Mouse (Mus musculus): ENCODE data around the gene Krt71. TPM values are rescaled to one million over a fixed set of nuclear protein-coding genes. Genes with fewer than 3 reads are reported as not detected.

Krt71 gene
- not detected in 2 replicates for polyA plus RNA-seq (2014; fragmentation: Nextera tagmentation; extraction: Ambion mirVana)

DNA sequence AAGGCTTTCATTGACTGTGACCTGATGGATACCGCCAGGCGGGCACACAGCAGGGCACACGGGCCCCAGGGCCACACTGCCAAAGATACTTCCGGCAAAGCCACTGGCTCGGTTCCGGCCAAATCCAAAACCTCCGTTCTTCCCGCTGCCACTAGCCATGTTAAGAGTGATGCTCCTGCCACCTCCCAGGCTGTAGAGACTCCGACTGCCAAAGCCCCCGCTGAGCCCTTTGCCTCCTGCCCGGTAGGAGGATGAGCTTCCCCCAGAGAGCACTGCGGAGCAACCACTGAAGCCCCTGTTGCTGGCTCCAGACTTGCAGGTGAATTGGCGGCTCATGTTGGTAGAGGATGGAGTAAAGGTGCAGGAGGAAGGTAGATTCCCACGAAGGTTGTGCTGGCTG is at the start of gene Krt71:
Krt71 (minus strand) TSS at position 399 of the 400 bp plus-strand sequence.
- no peak for ATAC-seq (replicated peaks; ENCODE audit: low FRiP score)
- no peaks in the 10 kb centered on the region for H3K27me3 ChIP-seq (replicated peaks; ENCODE audit: control insufficient read depth, insufficient read depth, low read length)
- no peak within 1 kb of the TSS for H3K4me3 ChIP-seq (ENCODE audit: low read depth, low read length)
- no peak within 1 kb of the TSS for H3K27ac ChIP-seq (ENCODE audit: low read depth, low read length)
- H3K9ac ChIP-seq (ENCODE audit: low read depth, low read length), result no peak within 1 kb of the TSS
- H3K4me2 ChIP-seq, result no peak within 1 kb of the TSS
- no peaks in the 10 kb centered on the region for H3K4me1 ChIP-seq (replicated peaks; ENCODE audit: control insufficient read depth, insufficient read depth, low read length)
- H3K36me3 ChIP-seq (ENCODE audit: control insufficient read depth, insufficient read depth, low read length), result no peaks in the 10 kb centered on the region
- no peak for DNase-seq (ENCODE audit: low spot score)
- no peaks in the 10 kb centered on the region for H3K9me3 ChIP-seq (ENCODE audit: control insufficient read depth, low read length)
- WGBS, result 53% methylated on average over 14 of the region's 14 CpGs

DNA sequence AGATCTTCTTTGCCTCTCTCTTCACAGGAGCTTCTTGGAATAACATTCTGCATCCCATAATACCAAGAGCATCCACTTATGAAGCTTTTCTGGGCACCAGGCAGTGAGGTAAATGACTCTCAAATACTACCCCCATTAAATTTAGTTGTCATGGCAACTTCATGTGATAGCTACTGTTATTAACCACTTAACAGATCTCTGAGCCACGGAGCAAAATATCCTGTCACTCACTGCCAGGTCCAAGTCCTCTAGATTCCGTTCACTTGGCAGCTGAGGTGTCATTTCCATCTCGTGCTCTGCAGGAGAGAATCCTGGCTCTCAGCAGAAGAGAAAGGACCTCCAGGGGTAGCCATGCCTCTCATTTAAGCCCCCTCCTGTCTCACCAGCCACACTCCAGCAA is 48.0 kb upstream of the Krt71 start:
- Histone ChIP-seq H3K4me2 (no peak overlapping the region), H3K9ac (ENCODE audit: low read depth, low read length) (no peak overlapping the region), H3K36me3 (ENCODE audit: control insufficient read depth, insufficient read depth, low read length) (no peaks in the 10 kb centered on the region), H3K4me1 (replicated peaks; ENCODE audit: control insufficient read depth, insufficient read depth, low read length) (no peaks in the 10 kb centered on the region), H3K27ac (ENCODE audit: low read depth, low read length) (no peak overlapping the region), H3K27me3 (replicated peaks; ENCODE audit: control insufficient read depth, insufficient read depth, low read length) (peaks cover 6% of the 10 kb centered on the region; the same call in 1 of the 2 replicates), H3K9me3 (ENCODE audit: control insufficient read depth, low read length) (no peaks in the 10 kb centered on the region), H3K4me3 (ENCODE audit: low read depth, low read length) (no peak overlapping the region)
- 41% methylated on average over 3 of the region's 3 CpGs for WGBS
- DNase-seq (ENCODE audit: low spot score) (no peak), ATAC-seq (replicated peaks; ENCODE audit: low FRiP score) (no peak)

DNA sequence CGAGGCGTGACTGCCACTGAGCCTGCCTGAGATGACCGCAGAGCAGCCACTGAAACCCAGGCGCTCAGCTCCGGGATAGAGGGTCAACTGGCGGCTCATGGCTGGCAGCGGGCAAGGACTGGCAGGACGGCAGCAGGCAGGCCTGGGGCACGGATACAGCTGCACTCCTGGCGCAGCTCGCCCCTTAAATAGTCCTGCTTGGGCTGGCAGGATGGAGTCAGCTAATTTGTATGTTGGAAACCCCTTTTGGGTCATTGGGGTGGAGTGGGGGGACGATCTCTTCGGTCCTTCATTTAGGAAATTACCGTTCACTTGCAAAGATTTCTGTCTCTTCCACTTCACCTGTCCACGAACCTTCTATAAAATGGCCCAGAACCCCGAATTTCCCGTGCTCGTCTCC is 43.5 kb upstream of the Krt71 start, which contains the start of gene Krt72:
Krt72 (minus strand) TSS at position 101 of the 400 bp plus-strand sequence.
- WGBS, result 75% methylated on average over 18 of the region's 18 CpGs
- no peak for DNase-seq (ENCODE audit: low spot score)
- no peak within 1 kb of the TSS for H3K4me3 ChIP-seq (ENCODE audit: low read depth, low read length)

DNA sequence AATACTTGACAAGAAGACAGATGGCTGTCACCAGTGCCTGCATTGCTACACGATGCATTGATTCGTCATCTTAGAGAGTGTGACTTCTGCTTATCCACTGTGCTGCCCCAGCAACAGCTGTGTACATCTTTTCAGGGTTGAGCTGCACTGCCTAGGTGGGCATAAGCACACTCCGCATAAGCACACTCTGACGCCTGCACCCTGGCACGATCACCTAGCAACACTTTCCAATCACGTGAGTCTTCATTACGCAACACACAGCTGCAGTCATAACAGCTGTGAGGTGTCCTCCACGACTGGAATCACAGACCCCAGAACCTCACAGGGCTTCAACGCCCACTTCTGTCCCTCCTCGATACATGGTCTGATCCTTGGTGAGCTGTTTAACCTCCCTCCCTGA is 30.5 kb upstream of the Krt71 start:
- DNase-seq (ENCODE audit: low spot score) (no peak), ATAC-seq (replicated peaks; ENCODE audit: low FRiP score) (no peak)
- Histone ChIP-seq H3K4me2 (no peak overlapping the region), H3K4me1 (replicated peaks; ENCODE audit: control insufficient read depth, insufficient read depth, low read length) (no peaks in the 10 kb centered on the region), H3K9ac (ENCODE audit: low read depth, low read length) (no peak overlapping the region), H3K27ac (ENCODE audit: low read depth, low read length) (no peak overlapping the region), H3K27me3 (replicated peaks; ENCODE audit: control insufficient read depth, insufficient read depth, low read length) (no peaks in the 10 kb centered on the region; the same call in 1 of the 2 replicates), H3K36me3 (ENCODE audit: control insufficient read depth, insufficient read depth, low read length) (no peaks in the 10 kb centered on the region), H3K9me3 (ENCODE audit: control insufficient read depth, low read length) (no peaks in the 10 kb centered on the region), H3K4me3 (ENCODE audit: low read depth, low read length) (no peak overlapping the region)
- 79% methylated on average over 10 of the region's 10 CpGs for WGBS

More for the DNA sequence above, 43.5 kb upstream of the Krt71 start, which contains the start of gene Krt72:
- H3K9ac ChIP-seq (ENCODE audit: low read depth, low read length), result no peak within 1 kb of the TSS
- H3K4me2 ChIP-seq, result no peak within 1 kb of the TSS
- H3K9me3 ChIP-seq (ENCODE audit: control insufficient read depth, low read length), result no peaks in the 10 kb centered on the region
- H3K27me3 ChIP-seq (replicated peaks; ENCODE audit: control insufficient read depth, insufficient read depth, low read length), result peaks cover 6% of the 10 kb centered on the region; the same call in 1 of the 2 replicates
- no peaks in the 10 kb centered on the region for H3K36me3 ChIP-seq (ENCODE audit: control insufficient read depth, insufficient read depth, low read length)
- ATAC-seq (replicated peaks; ENCODE audit: low FRiP score), result no peak
- H3K27ac ChIP-seq (ENCODE audit: low read depth, low read length), result no peak within 1 kb of the TSS
- H3K4me1 ChIP-seq (replicated peaks; ENCODE audit: control insufficient read depth, insufficient read depth, low read length), result no peaks in the 10 kb centered on the region

DNA sequence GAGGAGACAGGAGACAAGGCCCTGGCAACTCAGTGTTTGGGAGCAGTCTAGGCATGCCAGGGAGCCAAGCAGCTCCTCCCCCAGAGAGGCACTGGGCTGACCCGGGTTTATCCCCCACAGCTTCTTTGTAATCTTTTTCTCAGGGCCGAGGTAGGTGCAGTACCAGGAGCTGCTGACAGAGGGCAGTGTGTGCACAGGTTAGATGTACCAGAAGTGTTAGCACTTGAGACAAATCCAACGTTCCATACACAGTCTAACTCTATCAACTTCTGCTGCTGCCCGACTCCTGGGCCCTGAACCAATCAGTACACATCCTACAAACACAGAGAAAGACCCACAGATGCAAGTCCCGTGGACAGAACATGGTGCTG is 29.8 kb upstream of the Krt71 start:
- Histone ChIP-seq H3K9me3 (ENCODE audit: control insufficient read depth, low read length) (no peaks in the 10 kb centered on the region), H3K36me3 (ENCODE audit: control insufficient read depth, insufficient read depth, low read length) (no peaks in the 10 kb centered on the region), H3K4me3 (ENCODE audit: low read depth, low read length) (no peak overlapping the region), H3K4me1 (replicated peaks; ENCODE audit: control insufficient read depth, insufficient read depth, low read length) (no peaks in the 10 kb centered on the region), H3K9ac (ENCODE audit: low read depth, low read length) (no peak overlapping the region), H3K27me3 (replicated peaks; ENCODE audit: control insufficient read depth, insufficient read depth, low read length) (no peaks in the 10 kb centered on the region; the same call in 1 of the 2 replicates), H3K27ac (ENCODE audit: low read depth, low read length) (no peak overlapping the region), H3K4me2 (no peak overlapping the region)
- DNase-seq (ENCODE audit: low spot score), result peak; percentile 74
- WGBS, result 6% methylated on average over 5 of the region's 5 CpGs
- peak; percentile 34; the same call in 1 of the 2 replicates for ATAC-seq (replicated peaks; ENCODE audit: low FRiP score)

DNA sequence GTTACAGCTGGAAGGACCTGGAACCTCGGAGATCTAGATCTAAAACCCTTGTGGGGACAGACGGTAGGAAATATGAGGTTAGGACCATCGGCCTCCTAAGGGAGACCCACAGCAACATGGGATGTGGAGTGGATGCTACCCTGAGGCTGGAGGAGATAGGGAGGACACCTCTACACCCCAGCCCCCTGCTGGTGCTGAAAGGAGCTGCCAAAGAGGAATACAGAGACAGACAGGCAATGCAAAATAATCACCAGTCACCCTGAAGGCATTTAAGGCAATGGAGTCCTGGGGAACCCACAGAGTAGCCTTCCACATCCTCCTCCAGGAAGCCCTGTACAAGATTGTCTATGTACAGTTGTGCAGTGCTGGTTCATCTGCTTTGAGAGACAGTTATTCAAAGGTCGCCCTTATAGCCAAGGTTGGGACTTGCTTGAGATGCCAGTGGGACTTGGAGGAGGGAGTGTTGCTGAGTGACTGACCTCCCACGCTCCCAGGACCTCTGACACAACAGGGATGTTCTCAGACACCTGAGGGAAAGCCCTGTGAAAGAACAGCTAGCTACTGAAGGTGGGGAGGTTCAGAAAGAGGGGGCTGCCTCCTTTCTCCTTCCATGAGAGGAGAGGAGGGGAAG is 29.3 kb upstream of the Krt71 start:
- Histone ChIP-seq H3K9ac (ENCODE audit: low read depth, low read length) (no peak overlapping the region), H3K4me1 (replicated peaks; ENCODE audit: control insufficient read depth, insufficient read depth, low read length) (no peaks in the 10 kb centered on the region), H3K27me3 (replicated peaks; ENCODE audit: control insufficient read depth, insufficient read depth, low read length) (no peaks in the 10 kb centered on the region; the same call in 1 of the 2 replicates), H3K27ac (ENCODE audit: low read depth, low read length) (no peak overlapping the region), H3K4me3 (ENCODE audit: low read depth, low read length) (no peak overlapping the region), H3K4me2 (no peak overlapping the region), H3K36me3 (ENCODE audit: control insufficient read depth, insufficient read depth, low read length) (no peaks in the 10 kb centered on the region), H3K9me3 (ENCODE audit: control insufficient read depth, low read length) (no peaks in the 10 kb centered on the region)
- WGBS, result 60% methylated on average over 5 of the region's 5 CpGs
- DNase-seq (ENCODE audit: low spot score) (no peak), ATAC-seq (replicated peaks; ENCODE audit: low FRiP score) (no peak)

DNA sequence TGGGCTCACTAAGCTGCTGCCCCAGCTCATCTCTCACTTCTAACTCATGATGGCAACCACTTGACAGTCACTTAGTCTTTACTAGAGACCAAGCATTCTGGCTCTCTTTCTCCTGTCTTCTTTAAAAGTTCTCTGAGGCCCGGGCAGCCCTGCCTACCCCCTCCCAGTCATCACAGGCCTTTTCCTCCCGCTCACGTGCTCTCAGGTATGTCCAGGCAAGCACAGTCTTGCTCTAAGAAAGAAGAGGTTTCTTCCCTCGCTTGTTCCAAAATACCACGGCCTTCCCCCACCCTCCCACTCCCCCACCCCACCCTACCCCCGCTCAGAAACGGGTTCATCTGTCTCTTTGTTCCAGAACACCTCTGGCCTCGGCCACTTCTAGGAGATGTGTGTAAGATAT is 27.3 kb upstream of the Krt71 start:
- Histone ChIP-seq H3K4me1 (replicated peaks; ENCODE audit: control insufficient read depth, insufficient read depth, low read length) (no peaks in the 10 kb centered on the region), H3K36me3 (ENCODE audit: control insufficient read depth, insufficient read depth, low read length) (no peaks in the 10 kb centered on the region), H3K4me2 (no peak overlapping the region), H3K4me3 (ENCODE audit: low read depth, low read length) (no peak overlapping the region), H3K9ac (ENCODE audit: low read depth, low read length) (no peak overlapping the region), H3K9me3 (ENCODE audit: control insufficient read depth, low read length) (no peaks in the 10 kb centered on the region), H3K27me3 (replicated peaks; ENCODE audit: control insufficient read depth, insufficient read depth, low read length) (no peaks in the 10 kb centered on the region; the same call in 1 of the 2 replicates), H3K27ac (ENCODE audit: low read depth, low read length) (no peak overlapping the region)
- WGBS, result 41% methylated on average over 8 of the region's 8 CpGs
- ATAC-seq (replicated peaks; ENCODE audit: low FRiP score), result no peak
- DNase-seq (ENCODE audit: low spot score), result no peak

DNA sequence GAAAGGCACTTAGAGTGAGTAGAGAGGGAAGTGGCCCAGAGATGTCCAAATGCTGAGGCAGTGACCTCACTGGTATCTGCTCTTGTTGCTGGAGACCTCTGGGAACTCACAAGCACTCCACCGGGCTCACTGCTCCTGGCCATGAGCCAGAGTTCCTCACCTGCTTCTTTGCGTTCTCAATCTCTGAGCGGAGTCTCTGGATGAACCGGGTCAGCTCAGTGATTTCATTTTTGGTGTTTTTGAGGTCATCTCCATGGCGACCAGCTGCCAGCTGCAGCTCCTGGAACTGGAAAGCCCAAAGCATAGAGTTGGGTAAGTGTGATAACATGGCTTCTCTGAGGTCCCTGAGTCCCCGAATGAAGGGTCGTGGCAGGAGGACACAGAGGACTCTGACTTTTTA is 5.1 kb downstream of the Krt71 start:
- 78% methylated on average over 7 of the region's 7 CpGs for WGBS
- H3K4me2 ChIP-seq, result no peak overlapping the region
- H3K9ac ChIP-seq (ENCODE audit: low read depth, low read length), result no peak overlapping the region
- no peak overlapping the region for H3K4me3 ChIP-seq (ENCODE audit: low read depth, low read length)
- no peak for DNase-seq (ENCODE audit: low spot score)
- no peaks in the 10 kb centered on the region for H3K36me3 ChIP-seq (ENCODE audit: control insufficient read depth, insufficient read depth, low read length)
- no peaks in the 10 kb centered on the region for H3K9me3 ChIP-seq (ENCODE audit: control insufficient read depth, low read length)
- no peaks in the 10 kb centered on the region for H3K27me3 ChIP-seq (replicated peaks; ENCODE audit: control insufficient read depth, insufficient read depth, low read length)
- H3K27ac ChIP-seq (ENCODE audit: low read depth, low read length), result no peak overlapping the region
- H3K4me1 ChIP-seq (replicated peaks; ENCODE audit: control insufficient read depth, insufficient read depth, low read length), result no peaks in the 10 kb centered on the region
- no peak for ATAC-seq (replicated peaks; ENCODE audit: low FRiP score)

DNA sequence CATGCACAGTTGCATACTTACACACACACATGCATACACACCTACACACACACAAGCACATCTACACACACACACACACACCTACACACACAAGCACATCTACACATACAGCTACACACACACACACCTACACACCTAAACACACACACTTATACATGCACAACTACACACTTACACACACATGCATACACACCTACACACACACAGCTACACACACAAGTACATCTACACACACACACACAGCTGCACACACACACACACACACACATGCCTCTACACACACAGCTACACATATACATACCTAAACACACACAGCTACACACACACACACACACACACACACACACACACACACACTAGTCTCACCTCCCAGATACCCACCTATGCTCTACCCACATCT is 12.3 kb downstream of the Krt71 start:
- no peak for DNase-seq (ENCODE audit: low spot score)
- no peaks in the 10 kb centered on the region for H3K9me3 ChIP-seq (ENCODE audit: control insufficient read depth, low read length)
- no peaks in the 10 kb centered on the region for H3K36me3 ChIP-seq (ENCODE audit: control insufficient read depth, insufficient read depth, low read length)
- no peaks in the 10 kb centered on the region for H3K27me3 ChIP-seq (replicated peaks; ENCODE audit: control insufficient read depth, insufficient read depth, low read length)
- no peak for ATAC-seq (replicated peaks; ENCODE audit: low FRiP score)
- no peak overlapping the region for H3K27ac ChIP-seq (ENCODE audit: low read depth, low read length)
- H3K9ac ChIP-seq (ENCODE audit: low read depth, low read length), result no peak overlapping the region
- no peaks in the 10 kb centered on the region for H3K4me1 ChIP-seq (replicated peaks; ENCODE audit: control insufficient read depth, insufficient read depth, low read length)
- H3K4me3 ChIP-seq (ENCODE audit: low read depth, low read length), result no peak overlapping the region
- no peak overlapping the region for H3K4me2 ChIP-seq
